Mouse (Mus musculus): ENCODE results near the gene Glis1. TPM values are rescaled to one million over a fixed set of nuclear protein-coding genes. Genes with fewer than 3 reads are reported as not detected.

Glis1 gene
- polyA plus RNA-seq, 1 experiment from 2014 or later = 5.1 TPM

DNA sequence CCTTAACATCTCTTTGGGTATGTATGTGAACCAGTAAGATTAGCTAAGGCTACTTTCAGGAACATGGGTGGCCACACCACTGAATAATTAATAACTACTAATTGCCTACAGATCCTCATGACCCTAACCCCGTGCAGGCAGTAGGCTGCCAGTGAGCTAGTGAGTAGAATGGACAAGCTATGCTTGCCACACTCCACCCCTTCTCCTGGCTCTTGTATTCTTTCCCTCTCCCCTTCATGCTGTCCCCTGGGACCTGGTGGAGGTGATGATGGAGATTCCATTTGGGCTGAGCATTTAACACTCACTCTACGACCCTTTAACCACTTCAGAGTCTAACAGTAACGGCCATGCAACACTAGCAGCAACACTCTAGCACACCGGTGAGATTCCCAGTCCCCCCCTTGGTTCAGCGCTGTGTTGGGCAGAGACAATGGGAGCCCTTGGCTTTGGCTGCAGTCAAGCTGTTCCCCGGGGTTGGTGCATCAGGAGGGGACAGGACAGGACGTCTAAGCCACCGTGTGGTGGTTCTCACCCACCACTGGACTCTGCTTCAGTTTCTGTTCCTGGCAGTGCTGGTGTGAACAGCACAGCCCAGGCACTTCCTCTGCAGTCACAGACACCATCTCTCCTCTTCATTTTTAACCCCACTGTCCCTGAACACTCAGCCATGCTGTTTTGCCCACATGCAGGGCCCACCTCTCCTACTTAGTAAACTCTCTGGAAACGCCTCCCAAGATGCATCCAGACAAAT lies 246.9 kb downstream of the Glis1 start:
- Histone ChIP-seq H3K36me3 (ENCODE audit: insufficient read depth, low read length) (no peaks in the 10 kb centered on the region), H3K9ac (replicated peaks; ENCODE audit: low read length) (no peak overlapping the region), H3K27ac (ENCODE audit: low read length) (no peak overlapping the region), H3K27me3 (ENCODE audit: insufficient read depth, low read length) (no peaks in the 10 kb centered on the region), H3K4me3 (ENCODE audit: low read length) (no peak overlapping the region), H3K9me3 (ENCODE audit: low read length) (no peaks in the 10 kb centered on the region), H3K4me2 (replicated peaks; ENCODE audit: low read depth, low read length) (no peak overlapping the region), H3K4me1 (ENCODE audit: insufficient read depth, low read length) (no peaks in the 10 kb centered on the region)
- ATAC-seq (ENCODE audit: low FRiP score, low TSS enrichment) = no peak
- 32% methylated on average over 9 of the region's 9 CpGs for WGBS

- no peak overlapping the region for H3K9ac ChIP-seq (replicated peaks; ENCODE audit: low read length)
Measured at GRCm38 (mm10) chr4:107683006-107683756, 248.8 kb downstream of the Glis1 start.

DNA sequence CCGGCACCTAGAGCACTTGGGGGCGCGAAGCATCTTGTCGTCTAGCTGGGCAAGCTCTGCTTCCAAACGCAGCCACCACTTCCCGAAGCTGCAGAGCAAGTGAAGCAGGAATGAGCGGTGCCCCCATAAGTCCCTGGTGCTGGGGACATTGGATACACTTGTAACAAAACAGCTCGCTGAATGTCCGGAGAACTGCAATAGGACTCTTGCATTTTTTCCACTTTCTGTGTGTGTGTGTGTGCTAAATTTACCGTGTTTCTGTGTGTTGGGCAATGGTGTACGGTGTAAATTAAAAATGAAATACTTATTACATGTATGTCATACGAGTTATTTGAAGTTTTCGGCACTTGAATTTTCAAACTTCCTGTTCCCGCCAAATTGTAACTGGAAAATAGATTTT lies 249.7 kb downstream of the Glis1 start, which contains the start of gene Dmrtb1:
TSS of gene Dmrtb1 (minus strand) at position 101 of the 400 bp plus-strand sequence.
- no peak within 1 kb of the TSS for H3K27ac ChIP-seq (ENCODE audit: low read length)
- H3K4me2 ChIP-seq (replicated peaks; ENCODE audit: low read depth, low read length) = no peak within 1 kb of the TSS
- no peak within 1 kb of the TSS for H3K9ac ChIP-seq (replicated peaks; ENCODE audit: low read length)
- 91% methylated on average over 14 of the region's 14 CpGs for WGBS
- no peak for ATAC-seq (ENCODE audit: low FRiP score, low TSS enrichment)
- H3K4me3 ChIP-seq (ENCODE audit: low read length) = no peak within 1 kb of the TSS
- peaks cover 2% of the 10 kb centered on the region; the same call in 1 of the 2 replicates for H3K27me3 ChIP-seq (ENCODE audit: insufficient read depth, low read length)
- no peaks in the 10 kb centered on the region for H3K9me3 ChIP-seq (ENCODE audit: low read length)
- H3K4me1 ChIP-seq (ENCODE audit: insufficient read depth, low read length) = no peaks in the 10 kb centered on the region
- no peaks in the 10 kb centered on the region for H3K36me3 ChIP-seq (ENCODE audit: insufficient read depth, low read length)

More at GRCm38 (mm10) chr4:107683006-107683756, 248.8 kb downstream of the Glis1 start:
- no peak overlapping the region for H3K27ac ChIP-seq (ENCODE audit: low read length)
- WGBS = 93% methylated on average over 37 of the region's 37 CpGs
- no peaks in the 10 kb centered on the region for H3K9me3 ChIP-seq (ENCODE audit: low read length)
- H3K4me2 ChIP-seq (replicated peaks; ENCODE audit: low read depth, low read length) = no peak overlapping the region
- no peaks in the 10 kb centered on the region for H3K4me1 ChIP-seq (ENCODE audit: insufficient read depth, low read length)
- no peak for ATAC-seq (ENCODE audit: low FRiP score, low TSS enrichment)
- no peaks in the 10 kb centered on the region for H3K27me3 ChIP-seq (ENCODE audit: insufficient read depth, low read length)
- no peaks in the 10 kb centered on the region for H3K36me3 ChIP-seq (ENCODE audit: insufficient read depth, low read length)
- no peak overlapping the region for H3K4me3 ChIP-seq (ENCODE audit: low read length)

Small RNA genes lying within 50 kb of the gene (microRNA-seq; reads per million reads assigned to microRNA genes)
- not detected for gene Gm24804

Other genes with a start within 250 kb of the Glis1 start
- gene Ldlrad1, start 225.4 kb upstream of the Glis1 start, polyA plus RNA-seq (2015; fragmentation: Nextera tagmentation; extraction: Ambion mirVana) = not detected in 2 replicates
- gene Lrrc42, start 181.1 kb upstream of the Glis1 start, polyA plus RNA-seq (2015; fragmentation: Nextera tagmentation; extraction: Ambion mirVana) = 96.2 and 108 TPM in 2 replicates
- 32.8 and 34.1 TPM in 2 replicates for gene Hspb11, start 181.0 kb upstream of the Glis1 start, polyA plus RNA-seq (2015; fragmentation: Nextera tagmentation; extraction: Ambion mirVana)
- 0.47 and 0.68 TPM in 2 replicates for gene Dio1, start 127.4 kb upstream of the Glis1 start, polyA plus RNA-seq (2015; fragmentation: Nextera tagmentation; extraction: Ambion mirVana)
- 54.7 and 57.3 TPM in 2 replicates for gene Yipf1, start 120.2 kb upstream of the Glis1 start, polyA plus RNA-seq (2015; fragmentation: Nextera tagmentation; extraction: Ambion mirVana)
- gene Ndc1, start 66.8 kb upstream of the Glis1 start, polyA plus RNA-seq (2015; fragmentation: Nextera tagmentation; extraction: Ambion mirVana) = 36.5 and 39.7 TPM in 2 replicates
- not detected in 2 replicates for gene Dmrtb1, start 249.6 kb downstream of the Glis1 start, polyA plus RNA-seq (2015; fragmentation: Nextera tagmentation; extraction: Ambion mirVana)